In the genomic region with DNA sequence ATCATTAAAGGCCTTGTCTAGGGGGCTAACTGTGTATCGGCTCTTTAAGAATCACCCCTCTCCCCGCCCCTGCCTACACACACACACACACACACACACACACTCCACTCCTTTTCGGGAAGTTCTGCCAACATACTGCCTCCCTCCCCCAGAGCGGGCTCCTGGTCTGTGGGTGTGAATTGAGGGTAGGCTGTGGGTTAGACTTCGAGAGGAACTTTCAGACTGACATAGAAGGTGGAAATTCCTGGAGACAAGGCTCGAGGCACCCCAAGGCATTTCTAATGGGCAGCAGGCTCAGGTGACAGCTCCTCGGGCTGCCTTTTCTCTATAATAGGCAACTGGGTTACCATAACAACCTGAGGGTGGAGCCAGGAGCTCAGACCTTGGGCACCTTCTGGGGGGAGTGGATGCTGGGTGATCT, we compare ENCODE assay signal across 12 mouse cellular contexts. TPM values are rescaled to one million over a fixed set of nuclear protein-coding genes. Genes with fewer than 3 reads are reported as not detected.
DNase-seq lines count a peak whose midpoint lies in the region; ATAC-seq lines count a peak whose summit lies in the region.
"Had no signal": no experiment of that assay in that cellular context is flagged by ENCODE, and none has a peak within 500 bp of the region (broad histone marks: within the 10 kb centered on the region; RNA-seq: fewer than 3 reads in every experiment).

No protein-coding gene starts in this region.

- peaks cover 3% of the 10 kb centered on the region for H3K36me3 ChIP-seq in hindbrain, embryonic 14.5 days (replicated peaks; ENCODE audit: control insufficient read depth, insufficient read depth)

- peaks cover 58% of the 10 kb centered on the region for H3K4me1 ChIP-seq in hindbrain, embryonic 14.5 days (replicated peaks; ENCODE audit: control insufficient read depth, insufficient read depth, low read length)

- ATAC-seq in hindbrain, embryonic 14.5 days (ENCODE audit: low FRiP score), result no peak

- no peaks in the 10 kb centered on the region for H3K27me3 ChIP-seq in hindbrain, embryonic 14.5 days (ENCODE audit: control insufficient read depth, insufficient read depth, low read length)

- 0 out of 2 replicates have a peak overlapping the region, but pooled peaks have one; percentile 22 for H3K9ac ChIP-seq in hindbrain, embryonic 14.5 days

- no peak overlapping the region for H3K27ac ChIP-seq in hindbrain, embryonic 14.5 days

- WGBS in hindbrain, embryonic 14.5 days, result 12% methylated on average over 7 of the region's 7 CpGs

- DNase-seq in lung, postnatal 10 days, result peak; percentile 25
- DNase-seq in lung, postnatal 25 days (ENCODE audit: low spot score), result no peak
- peak; percentile 47 for DNase-seq in embryo, embryonic 10 days (ENCODE audit: low spot score)
- DNase-seq in hindbrain, embryonic 14.5 days (ENCODE audit: low spot score), result no peak
- peak; percentile 21 for DNase-seq in retina, postnatal 1 day
- no peak for DNase-seq in layer of hippocampus, adult 9-11 months
- DNase-seq in left cerebral cortex, adult 8-10 months (ENCODE audit: low spot score in 2 of 2), result no peak
- no peak for DNase-seq in spleen, postnatal 36 days (ENCODE audit: low spot score in 2 of 2)
- DNase-seq: heart, adult 18-20 months; lung, postnatal 36 days; right cerebral cortex, postnatal 25 days had no signal

- H3K9me3 ChIP-seq in hindbrain, embryonic 14.5 days (ENCODE audit: control insufficient read depth, low read length), result no peaks in the 10 kb centered on the region
- H3K9me3 ChIP-seq: G1E had no signal

- H3K4me3 ChIP-seq in hindbrain, embryonic 14.5 days (replicated peaks; ENCODE audit: low read length), result peak overlapping the region; percentile 47; the same call in 1 of the 2 replicates

- peak overlapping the region; percentile 74 for H3K4me2 ChIP-seq in hindbrain, embryonic 14.5 days (replicated peaks)

RNA-seq across cellular contexts. Expression of gene Slc8a2, which starts 2.5 kb away (rescaled TPM):
- 0.95 and 1.4 TPM in 2 replicates for polyA plus RNA-seq in hindbrain, embryonic 14.5 days (2014; fragmentation: Nextera tagmentation; extraction: Ambion mirVana)
- total RNA-seq in left cerebral cortex, adult 8-10 months (2022), result 100 to 1,000 TPM; 210 to 222 (median 213) TPM

RNA-seq across cellular contexts. Expression of gene Kptn, which starts 12.5 kb away (rescaled TPM):
- polyA plus RNA-seq in hindbrain, embryonic 14.5 days (2014; fragmentation: Nextera tagmentation; extraction: Ambion mirVana), result 34.8 and 37.1 TPM in 2 replicates
- 10 to 100 TPM; 41.8 to 46.6 (median 42.4) TPM for total RNA-seq in left cerebral cortex, adult 8-10 months (2022)

RNA-seq across cellular contexts. Expression of gene Napa, which starts 33.9 kb away (rescaled TPM):
- 202 and 214 TPM in 2 replicates for polyA plus RNA-seq in hindbrain, embryonic 14.5 days (2014; fragmentation: Nextera tagmentation; extraction: Ambion mirVana)
- 100 to 1,000 TPM; 256 to 282 (median 272) TPM for total RNA-seq in left cerebral cortex, adult 8-10 months (2022)

RNA-seq across cellular contexts. Expression of gene Meis3, which starts 42.7 kb away (rescaled TPM):
- polyA plus RNA-seq in hindbrain, embryonic 14.5 days (2014; fragmentation: Nextera tagmentation; extraction: Ambion mirVana), result 98.4 and 121 TPM in 2 replicates
- 10 to 100 TPM; 42.6 to 48.9 (median 46.4) TPM for total RNA-seq in left cerebral cortex, adult 8-10 months (2022)

Comparison
In these comparisons a context has a peak if more than half of its experiments do, and no peak if none do; other contexts are left out.
1. DNase-seq: peak in lung, postnatal 10 days (single experiment), embryo, embryonic 10 days (single experiment) and retina, postnatal 1 day (single experiment); none in lung, postnatal 25 days (single experiment), hindbrain, embryonic 14.5 days (single experiment), layer of hippocampus, adult 9-11 months (single experiment), left cerebral cortex, adult 8-10 months (0 of 2) and spleen, postnatal 36 days (0 of 2).